Mouse (Mus musculus) cerebellum, adult 8-10 months (tissue): Measurements from ENCODE around the gene Tmem108.

Source experiments
- DNase-seq: peaks from one replicate; pipeline ENCODE4 v3.0.0; 2022

Tmem108 gene

DNA sequence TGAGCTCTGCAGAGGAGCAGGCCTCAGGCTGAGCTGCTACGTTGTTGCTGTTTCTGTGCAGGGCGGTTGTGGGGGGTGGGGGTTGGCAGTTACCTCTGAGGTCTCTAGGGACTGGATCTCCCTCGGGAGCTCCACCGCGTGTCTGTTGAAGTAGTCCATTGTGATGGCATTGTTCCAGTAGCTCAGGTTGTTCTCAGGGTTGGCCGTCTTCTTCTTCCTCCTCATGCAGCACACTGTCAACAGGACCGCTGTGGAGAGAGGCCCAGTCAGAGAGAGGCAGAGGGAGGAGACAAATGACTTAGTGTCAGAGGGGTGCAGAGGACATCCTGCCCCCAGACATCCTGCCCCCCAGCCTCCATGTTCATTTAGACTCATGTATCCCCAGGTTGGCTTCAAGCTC is 272.5 kb downstream of the Tmem108 start:
- no peak for DNase-seq

DNA sequence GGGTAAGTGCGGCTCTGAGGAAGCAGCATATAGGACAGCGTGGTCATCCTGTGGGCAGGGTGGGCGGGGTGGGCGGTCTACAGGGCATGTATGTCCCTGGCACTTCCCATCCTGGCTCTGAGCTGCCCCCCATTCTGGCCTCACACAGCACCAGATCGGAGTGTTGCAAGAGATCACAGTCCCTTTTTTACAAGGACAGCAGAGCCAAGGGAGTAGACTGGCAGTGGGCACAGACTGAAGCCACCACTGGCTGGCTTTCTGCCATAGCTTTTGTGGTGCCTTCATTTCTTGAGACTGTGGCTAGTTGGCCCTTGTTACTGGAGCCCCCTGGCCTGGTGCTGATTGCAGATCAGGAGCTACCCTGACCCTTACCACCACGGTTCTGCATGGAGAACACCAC is 275.4 kb downstream of the Tmem108 start:
- no peak for DNase-seq

DNA sequence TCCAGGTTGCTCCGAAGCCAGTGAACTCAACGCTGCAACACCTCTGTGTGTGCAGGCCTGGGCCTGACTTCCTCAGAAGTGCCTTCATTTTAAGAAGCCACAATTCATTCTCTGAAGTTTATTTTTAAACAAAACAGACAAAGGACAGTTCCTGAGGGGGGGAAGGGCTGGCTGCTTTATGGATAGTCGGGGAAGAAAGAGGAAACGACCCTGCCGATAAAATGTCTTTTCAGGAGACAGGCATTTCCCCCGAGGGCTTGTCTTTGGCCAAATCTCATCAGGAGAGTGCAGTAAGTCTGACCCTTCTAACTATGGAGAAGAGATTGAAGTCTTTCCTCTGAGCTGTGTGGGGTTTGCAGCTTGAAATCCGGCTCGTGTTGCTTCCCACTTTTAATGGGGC is 276.0 kb downstream of the Tmem108 start:
- no peak for DNase-seq

DNA sequence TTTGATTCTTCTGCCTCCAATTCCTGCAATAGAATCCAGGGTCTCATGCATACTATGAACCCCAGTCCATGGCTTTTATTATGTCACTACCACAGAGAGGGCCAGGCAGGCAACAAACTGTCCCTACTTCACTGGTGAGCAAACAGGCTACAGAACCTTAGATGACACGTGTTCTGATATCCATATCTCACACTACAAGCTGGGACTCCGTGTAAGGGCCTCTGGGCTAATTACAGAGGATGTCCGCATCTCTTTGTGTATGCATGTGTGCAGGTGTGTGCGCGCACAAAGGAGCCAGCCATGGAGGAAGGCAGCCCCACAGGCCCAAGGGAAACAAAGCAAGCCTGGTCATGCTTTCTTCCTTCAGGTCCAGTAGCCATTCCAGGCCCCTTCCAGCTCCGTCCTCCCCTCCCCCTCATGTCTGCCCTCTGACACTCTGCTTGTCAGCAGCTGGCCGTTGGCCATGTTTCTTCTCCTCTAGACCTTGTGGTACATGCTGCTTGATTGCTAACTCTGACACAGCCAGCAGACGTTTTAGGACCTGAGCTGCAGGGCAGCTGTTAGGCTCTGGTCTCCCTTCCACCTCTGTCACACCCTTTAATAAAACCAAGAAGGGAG is 280.9 kb downstream of the Tmem108 start:
- DNase-seq = no peak

DNA sequence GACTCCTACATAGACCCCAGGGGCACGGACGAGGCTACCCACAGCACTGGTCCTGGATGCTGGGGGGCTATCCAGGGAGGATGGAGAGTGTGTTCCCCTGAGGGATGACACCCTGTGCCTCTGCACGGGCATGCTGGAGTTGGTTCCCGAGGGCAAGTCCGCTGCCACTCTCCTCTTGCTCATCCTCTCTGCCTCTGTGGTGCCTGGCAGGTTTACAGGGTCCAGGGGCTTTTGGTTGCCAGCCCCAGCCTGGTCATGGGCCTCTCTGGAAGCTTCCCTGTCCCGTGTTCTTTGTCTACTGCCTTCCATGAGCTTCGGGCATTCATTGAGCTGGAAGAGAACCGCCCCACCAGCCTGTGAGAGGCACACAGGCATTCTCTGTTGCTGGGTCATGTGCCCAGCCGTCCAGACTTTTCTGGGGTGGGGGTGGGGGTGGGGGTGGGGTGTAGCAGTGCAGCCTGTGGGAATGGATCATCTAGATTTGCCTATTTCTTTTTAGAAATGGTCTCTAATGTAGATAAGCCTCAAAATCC is 281.5 kb downstream of the Tmem108 start, which contains the start of gene Bfsp2:
TSS of gene Bfsp2 (minus strand) at position 377 of the 533 bp plus-strand sequence.
- DNase-seq = no peak

DNA sequence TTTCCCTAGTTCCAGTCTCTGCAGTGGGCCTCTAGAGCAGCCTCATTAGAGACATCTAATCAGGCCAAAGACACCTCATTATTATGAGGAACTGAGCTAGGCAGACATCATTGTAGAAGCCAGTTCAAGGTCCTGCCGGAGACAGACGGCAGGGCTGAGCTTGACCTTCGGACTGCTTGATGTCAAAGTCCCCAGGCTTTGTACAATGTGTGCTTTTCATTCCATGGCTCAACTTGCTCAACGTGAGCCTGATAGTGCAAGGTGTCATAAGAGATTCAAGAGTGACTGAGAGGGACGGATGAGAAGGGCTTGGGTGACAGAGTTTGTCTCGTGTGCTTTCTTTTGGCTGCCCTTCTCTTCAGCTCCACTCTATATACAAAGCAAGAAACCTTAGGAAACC is 286.2 kb downstream of the Tmem108 start:
- no peak for DNase-seq

DNA sequence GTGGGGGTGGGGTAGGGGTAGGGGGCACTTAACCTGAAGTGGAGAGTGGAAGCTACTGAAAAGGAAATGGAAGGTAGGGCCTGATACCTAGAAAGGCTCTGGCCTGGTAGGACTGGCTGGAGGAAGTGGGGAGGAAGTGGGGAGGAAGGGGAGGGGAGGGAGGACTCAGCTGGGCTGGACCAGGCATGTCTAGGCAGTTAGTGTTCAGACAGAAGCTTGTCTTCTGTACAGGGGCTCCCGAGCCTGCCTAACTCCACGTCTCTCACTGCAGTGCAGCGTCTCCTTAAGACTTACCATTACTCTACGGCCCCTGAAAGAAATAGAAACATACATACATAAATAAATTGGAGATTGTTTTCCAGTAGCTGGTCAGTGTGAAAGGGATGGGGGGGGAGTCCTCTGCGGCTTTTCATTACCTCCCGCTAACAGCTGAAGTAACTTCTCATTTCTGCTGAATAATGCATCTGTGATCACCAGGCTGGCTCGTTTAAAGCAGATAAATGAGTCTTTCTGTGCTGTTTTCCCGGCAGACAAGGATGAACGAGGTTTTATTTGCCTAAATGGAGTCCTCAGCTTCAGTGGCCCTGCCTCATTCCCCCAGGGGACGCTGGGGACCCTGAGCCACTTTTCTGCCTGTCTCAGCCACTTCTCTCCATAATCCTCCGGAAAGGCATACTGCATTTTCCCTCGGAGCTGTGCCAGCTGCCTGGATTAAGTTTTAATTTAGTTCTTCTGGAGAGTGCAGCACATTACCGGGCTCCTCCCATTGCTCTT is 287.5 kb downstream of the Tmem108 start:
- DNase-seq = no peak

DNA sequence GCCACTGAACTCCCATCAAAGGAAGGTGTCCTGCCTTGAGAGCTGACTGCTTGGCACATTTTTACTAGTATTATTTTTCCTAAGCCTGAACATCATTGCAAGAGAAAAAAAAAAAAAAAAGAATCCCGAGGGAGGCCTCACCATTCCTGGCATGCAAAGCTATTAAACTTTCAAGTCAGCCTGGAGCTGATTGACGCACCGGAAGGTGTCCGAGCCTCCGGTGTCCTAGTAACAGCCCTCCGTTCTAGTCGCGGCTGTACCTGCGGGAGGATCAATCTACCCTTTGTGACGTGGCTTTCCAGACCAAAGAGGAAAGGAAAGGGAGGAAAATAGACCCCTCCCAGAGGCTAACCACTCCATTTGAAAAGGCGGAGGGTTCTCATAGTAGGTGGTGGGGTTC is 289.9 kb downstream of the Tmem108 start:
- no peak for DNase-seq

DNA sequence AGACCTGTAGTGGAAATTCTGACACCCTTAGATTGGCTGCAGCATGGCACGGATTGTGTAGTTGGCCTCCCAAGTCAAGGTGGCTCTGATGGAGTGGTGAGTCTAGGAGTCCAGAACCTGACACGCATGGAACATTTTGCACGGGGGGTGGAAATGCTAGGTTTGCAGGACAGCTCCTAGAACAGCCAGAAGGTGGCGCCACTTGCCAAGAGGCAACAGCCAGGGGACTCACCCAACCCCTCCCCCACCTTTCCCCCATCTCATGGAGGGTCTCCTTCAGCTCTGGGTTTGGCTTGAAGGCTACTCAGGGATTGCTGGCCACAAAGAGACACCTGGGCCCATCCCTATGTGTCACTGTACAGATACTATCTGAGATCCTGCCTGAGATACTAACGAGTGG is 292.1 kb downstream of the Tmem108 start:
- DNase-seq = no peak

DNA sequence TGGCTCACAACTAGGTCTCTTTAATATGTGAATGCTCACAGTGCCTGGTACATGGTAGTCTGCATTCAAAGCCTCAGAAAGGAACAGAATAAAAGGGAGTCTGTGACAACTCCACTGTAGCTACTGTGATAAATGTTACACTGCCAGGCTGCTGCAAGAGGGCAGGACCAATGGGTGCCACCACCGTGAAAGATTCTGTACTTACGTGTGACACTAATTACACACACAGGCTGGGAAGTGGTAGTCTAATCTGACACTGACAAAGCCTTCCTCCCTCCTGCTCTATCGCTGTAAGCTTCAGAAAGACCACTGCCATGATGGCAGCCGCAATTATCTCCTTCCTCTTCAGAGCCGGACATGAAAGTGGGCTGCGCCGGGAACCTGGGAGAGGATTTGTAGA is 292.7 kb downstream of the Tmem108 start:
- no peak for DNase-seq

DNA sequence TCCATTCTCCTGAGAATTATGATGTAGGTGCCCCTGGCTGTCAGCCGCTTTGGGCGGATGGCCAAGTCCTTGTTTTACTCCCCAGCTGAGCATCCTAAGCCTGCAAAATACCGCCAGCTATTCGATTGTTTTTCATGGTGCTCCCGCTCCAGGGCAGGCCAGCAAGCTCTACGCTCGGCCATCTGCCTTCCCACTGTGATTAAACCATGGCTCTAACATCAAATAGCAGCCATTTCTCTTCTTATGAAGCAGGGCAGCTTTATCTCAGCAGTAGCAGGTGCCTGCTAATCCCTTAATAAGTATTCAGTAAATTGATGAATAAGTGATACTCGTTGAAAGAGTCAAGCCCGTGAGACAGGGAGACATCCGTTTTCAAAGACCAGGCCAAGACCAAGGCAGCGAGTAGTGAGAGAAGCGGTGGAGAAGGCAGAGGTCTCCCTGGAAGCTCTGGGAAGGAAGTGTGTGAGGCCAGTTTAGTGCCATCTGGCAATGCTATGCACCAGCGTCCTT is 295.9 kb downstream of the Tmem108 start:
- no peak for DNase-seq

DNA sequence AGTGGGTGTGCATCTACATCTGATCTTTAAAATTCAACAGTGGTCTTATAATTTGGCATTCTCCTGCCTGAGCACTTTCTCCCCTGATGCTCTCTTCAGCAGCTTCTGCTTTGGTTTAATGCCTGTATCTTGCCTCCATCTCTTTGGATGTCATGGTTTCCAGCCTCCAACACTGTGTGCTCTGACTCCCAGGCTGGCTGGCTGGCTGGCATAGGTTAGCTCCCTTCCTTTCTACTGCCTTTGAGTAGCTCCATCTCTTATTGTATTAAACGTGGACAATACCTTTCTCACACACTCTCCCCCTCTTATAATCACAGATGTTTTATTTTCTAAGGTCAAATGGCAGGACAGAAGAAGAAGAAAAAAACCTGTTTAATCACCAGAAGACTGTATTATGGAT is 296.3 kb downstream of the Tmem108 start:
- DNase-seq = no peak

DNA sequence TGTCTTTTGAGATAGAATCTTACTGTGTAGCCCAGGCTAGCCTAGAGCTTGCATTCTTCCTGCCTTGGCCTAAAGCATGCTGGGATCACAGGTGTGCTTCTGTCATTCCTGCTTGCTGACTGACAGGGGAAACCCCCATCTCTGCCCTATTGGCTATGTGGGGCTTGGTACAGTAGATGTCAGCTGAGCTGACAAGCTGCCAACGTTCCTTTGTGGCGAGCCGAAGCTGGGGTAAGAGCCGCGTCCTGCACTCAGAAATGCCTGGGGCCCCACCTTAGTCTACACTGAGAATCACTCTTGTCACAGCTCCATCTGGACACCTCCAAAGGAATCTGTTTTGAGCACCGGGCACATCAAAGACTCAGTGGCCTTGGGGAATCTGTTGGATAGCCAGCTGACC is 297.8 kb downstream of the Tmem108 start:
- no peak for DNase-seq

DNA sequence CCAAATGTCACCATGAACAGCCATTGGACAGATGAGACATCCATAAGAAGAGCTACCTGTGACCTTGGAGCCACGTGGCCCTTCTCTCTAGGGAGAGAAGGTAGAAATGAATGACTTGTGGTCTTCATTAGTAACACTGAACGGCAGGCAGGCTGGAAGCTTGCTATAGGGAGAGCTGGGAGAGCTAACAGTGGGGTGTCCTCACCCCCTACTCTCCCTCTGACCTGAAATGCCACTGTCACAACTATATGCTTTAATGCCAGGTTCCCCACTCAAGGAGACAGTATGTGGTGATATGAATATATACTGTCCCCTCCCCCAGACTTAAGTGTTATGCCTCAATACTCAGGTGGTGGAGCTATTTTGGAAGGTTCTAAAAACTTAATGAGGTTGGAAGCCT is 301.8 kb downstream of the Tmem108 start:
- DNase-seq = no peak

DNA sequence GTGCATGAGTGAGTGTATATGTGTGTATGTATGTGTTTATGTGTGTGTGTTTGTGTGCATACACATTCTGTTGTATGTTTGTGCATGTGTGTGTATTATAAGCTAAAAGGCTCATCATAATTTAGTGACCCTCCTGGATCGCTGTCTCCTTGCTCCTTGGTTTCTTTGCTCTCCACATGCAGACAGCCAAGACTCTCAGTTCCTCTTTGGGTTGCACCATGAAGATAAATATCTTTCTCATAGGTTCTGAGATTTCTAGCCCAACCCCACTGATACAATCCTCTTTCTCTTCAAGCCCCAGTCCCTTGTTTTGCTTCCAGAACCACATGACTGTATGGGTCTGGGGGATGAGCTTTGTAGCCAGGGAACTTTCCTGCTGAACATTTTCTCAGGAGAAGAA is 302.3 kb downstream of the Tmem108 start:
- no peak for DNase-seq

DNA sequence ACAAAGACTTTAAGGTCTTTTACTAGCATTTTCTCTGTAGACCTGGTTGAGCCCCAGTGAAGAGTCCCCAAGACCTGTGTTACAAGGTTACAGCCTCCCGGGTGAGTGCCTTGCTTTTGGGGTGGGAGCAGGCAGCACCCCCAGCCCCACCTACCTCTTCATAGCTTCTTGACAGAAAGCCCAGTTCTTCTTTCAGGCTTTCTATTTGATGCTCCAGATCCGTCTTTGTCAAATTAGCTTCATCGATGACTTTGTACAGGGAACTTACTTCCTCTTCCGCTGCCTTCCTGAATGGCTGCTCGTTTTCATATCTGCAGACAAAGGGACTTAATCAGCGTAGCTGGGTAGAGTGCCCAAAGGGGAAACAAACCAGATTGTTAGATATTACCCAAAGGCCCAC is 312.0 kb downstream of the Tmem108 start:
- DNase-seq = no peak

DNA sequence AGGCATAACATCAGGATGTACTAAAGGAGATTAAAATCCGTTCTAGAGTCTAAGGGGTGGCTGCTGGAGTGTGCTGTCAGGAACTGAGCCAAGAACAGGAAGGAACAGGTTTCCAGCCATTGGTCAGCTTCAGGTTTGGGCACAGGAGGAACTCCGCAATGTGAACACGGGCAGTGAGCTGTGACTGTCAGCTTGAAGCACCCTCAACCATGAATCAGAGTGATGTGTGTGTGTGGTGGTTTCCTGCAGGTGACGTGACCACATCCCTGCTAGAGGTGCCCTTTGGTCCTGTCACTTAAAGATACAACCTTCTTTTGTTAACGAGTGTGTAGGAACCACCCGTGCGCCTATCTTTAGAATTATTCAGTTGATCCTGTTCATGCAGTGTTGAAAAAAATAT is 312.5 kb downstream of the Tmem108 start:
- no peak for DNase-seq

DNA sequence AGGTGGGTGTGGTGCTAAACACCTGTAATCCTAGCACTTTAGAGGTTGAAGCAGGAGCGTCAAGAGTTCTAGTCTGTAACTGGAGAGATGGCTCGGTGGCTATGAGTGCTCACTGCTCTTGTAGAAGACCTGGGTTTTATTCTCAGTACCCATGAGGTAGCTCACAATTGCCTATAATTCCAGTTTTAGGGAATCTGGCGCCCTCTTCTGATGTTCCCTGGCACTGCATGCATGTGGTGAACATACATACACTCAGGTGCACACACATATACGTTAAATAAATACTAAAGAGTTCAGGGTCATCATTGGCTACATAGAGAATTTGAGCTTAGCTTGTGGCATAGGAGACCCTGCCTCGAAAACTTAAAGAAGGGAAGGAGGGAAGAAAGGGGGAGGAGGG is 317.0 kb downstream of the Tmem108 start:
- DNase-seq = no peak

DNA sequence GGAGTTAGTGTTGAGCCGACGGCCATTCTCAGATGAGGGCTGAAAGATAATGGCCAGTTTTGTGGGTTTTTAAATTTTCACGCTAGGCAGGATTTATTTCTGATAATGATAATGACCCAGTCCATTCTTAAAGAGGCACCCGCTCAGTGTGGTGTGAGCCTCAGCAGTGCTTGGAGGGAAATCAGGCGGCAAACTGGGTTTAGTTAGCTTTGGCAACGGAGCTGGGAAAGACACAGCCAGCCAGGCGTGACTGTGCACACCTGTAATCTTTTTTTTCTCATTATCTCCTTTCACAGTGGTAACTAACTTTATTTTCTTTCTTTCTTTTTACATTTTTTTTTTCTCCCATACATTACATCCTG is 317.8 kb downstream of the Tmem108 start:
- no peak for DNase-seq

DNA sequence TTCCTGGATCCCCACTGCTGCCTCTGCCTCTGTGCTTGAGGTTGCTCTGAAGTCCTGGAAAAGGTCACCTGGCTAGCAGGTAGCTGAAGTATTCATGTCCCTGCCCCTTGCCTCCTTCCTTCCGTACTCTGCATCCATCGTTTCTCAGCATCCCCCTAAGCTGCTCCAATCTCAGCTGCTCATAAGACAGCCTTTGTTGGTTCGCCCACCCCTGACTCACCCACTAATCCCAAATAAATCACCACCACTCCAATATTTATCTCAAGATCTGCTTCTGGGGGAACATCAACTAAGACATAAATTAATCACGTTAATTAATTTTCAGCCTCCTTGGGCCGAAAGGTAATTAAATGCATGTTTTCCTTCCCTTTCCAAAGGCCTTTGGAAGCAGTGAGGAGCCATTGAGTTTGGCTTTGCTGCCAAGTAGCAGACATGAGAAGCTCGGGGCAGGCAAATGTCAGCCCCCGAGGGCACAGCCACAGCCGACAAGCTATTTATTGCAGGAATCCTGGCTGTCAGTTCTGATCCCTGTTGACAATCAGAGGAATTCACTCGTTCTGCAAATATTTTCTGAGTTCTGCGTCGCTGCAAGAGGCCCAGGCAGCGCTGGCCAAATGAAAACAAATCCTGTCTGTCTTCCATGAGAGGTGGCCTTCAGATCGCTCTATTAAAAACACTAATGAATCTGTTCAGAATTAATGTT is 318.4 kb downstream of the Tmem108 start:
- DNase-seq = no peak

DNA sequence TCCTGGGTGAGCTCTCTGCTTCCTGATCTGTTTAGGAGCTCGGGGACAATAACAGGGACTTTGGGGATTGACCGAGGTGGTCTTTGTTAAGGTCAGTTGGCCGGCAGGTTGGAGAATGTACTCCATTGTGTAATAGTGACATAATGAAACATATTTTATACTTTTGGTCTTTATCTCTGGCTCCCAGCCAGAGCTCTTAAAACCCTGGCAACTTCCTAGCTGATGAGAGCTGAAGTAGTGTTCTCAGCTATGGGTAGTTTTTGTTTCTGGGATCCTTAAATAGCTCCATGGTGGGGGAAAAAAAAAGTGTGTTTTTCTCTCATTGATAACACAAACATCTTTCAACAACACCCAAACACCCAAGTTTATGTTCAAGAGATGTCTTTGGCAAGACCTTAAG is 321.0 kb downstream of the Tmem108 start:
- DNase-seq = no peak

DNA sequence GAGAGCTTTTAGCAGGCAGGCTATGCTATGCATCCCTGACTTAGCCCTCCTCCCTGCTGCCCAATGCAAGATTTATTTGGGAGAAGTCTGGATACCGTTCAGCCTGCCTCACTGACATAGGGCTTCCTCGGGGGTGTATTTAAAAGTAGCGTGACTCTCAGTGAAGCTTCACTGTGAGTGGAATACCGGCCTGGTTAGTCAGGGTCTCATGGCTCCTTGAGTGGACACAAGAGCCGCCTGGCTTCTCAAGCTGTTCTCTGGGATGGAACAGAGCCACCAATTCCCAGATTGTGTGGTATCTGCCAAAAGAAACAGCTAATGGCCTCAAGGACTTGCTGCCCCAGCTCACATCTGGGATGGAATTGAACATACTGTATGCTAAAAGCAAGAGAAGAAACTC is 324.5 kb downstream of the Tmem108 start:
- no peak for DNase-seq

DNA sequence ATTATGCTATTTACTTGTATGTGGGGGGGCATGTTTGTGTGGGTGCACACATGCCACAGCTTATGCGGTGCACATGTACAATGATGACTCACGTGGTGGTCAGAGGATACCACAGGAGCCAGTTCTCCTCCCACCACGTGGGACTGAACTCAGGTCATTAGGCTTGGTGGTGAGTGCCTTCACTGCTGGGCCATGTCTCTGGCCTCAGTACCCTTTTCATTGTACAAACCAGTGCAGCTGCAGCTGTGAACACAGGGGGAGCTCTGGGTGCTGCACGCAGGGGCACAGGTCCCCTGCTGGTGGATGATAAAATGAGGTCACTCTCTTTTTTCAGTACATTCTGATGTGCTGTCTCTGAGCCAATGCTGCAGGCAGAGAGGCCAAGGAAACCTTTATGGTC is 327.5 kb downstream of the Tmem108 start:
- DNase-seq = no peak
